ENCODE assay signal across 8 mouse cellular contexts in genomic region chr4:109279689-109280458, GRCm38 (mm10). TPM values are rescaled to one million over a fixed set of nuclear protein-coding genes. Genes with fewer than 3 reads are reported as not detected.
A peak's percentile ranks its signal among the peaks of the same experiment; 100 is the strongest.
DNase-seq lines count a peak whose midpoint lies in the region; ATAC-seq and TF ChIP-seq lines count a peak whose summit lies in the region.

Gene Eps15 (plus strand): TSS chr4:109280268.

- no peaks in the 10 kb centered on the region for H3K9me3 ChIP-seq in heart, embryonic 10.5 days
- no peaks in the 10 kb centered on the region for H3K9me3 ChIP-seq in kidney, embryonic 15.5 days (replicated peaks)

- TF ChIP-seq CTCF in bone marrow macrophage, adult 2 months (IDR thresholded peaks at IDR 0.05; ENCODE audit: low read depth, low read length), result no peak
- no peak for TF ChIP-seq CTCF in embryonic fibroblast, embryonic 13.5 days (IDR thresholded peaks at IDR 0.05; ENCODE audit: borderline replicate concordance, insufficient read depth, low read length)

- 3% methylated on average over 40 of the region's 44 CpGs for WGBS in heart, embryonic 10.5 days
- 4% methylated on average over 33 of the region's 44 CpGs for WGBS in kidney, embryonic 15.5 days

- H3K4me3 ChIP-seq in bone marrow macrophage, adult 2 months (ENCODE audit: insufficient read depth, low read length), result peak within 1 kb of the TSS; percentile 99
- H3K4me3 ChIP-seq in embryonic fibroblast, embryonic 13.5 days (ENCODE audit: insufficient read depth, low read length), result peak within 1 kb of the TSS; percentile 64
- H3K4me3 ChIP-seq in heart, embryonic 10.5 days, result peak within 1 kb of the TSS; percentile 85
- peak within 1 kb of the TSS; percentile 77 for H3K4me3 ChIP-seq in kidney, embryonic 15.5 days (replicated peaks)

- H3K4me2 ChIP-seq in kidney, embryonic 15.5 days, result peak within 1 kb of the TSS; percentile 82

- H3K36me3 ChIP-seq in heart, embryonic 10.5 days, result no peaks in the 10 kb centered on the region
- H3K36me3 ChIP-seq in kidney, embryonic 15.5 days, result no peaks in the 10 kb centered on the region

- H3K4me1 ChIP-seq in bone marrow macrophage, adult 2 months (ENCODE audit: control insufficient read depth, insufficient read depth, low read length), result peaks cover 17% of the 10 kb centered on the region
- H3K4me1 ChIP-seq in embryonic fibroblast, embryonic 13.5 days (ENCODE audit: control insufficient read depth, insufficient read depth, low read length), result 0 out of 2 replicates have a peak, but pooled peaks cover 3% of the 10 kb centered on the region
- peaks cover 11% of the 10 kb centered on the region for H3K4me1 ChIP-seq in heart, embryonic 10.5 days
- H3K4me1 ChIP-seq in kidney, embryonic 15.5 days, result peaks cover 26% of the 10 kb centered on the region

- H3K27ac ChIP-seq in bone marrow macrophage, adult 2 months (ENCODE audit: insufficient read depth, low read depth, low read length), result peak within 1 kb of the TSS; percentile 45
- no peak within 1 kb of the TSS for H3K27ac ChIP-seq in embryonic fibroblast, embryonic 13.5 days (ENCODE audit: insufficient read depth, low read length)
- H3K27ac ChIP-seq in heart, embryonic 10.5 days, result peak within 1 kb of the TSS; percentile 97
- peak within 1 kb of the TSS; percentile 85 for H3K27ac ChIP-seq in kidney, embryonic 15.5 days

- DNase-seq in A20 (ENCODE audit: low read depth, low spot score), result peak; percentile 96
- DNase-seq in heart, embryonic 10.5 days (ENCODE audit: low spot score), result peak; percentile 97
- DNase-seq in liver, result peak; percentile 97
- peak; percentile 96 to 98 for DNase-seq in spleen, postnatal 4 days (ENCODE audit: low spot score in 2 of 2)

- peak; percentile 96 for ATAC-seq in kidney, embryonic 15.5 days (replicated peaks; ENCODE audit: low FRiP score)
- ATAC-seq in monocyte, adult 5-6 weeks (replicated peaks; ENCODE audit: insufficient number of reproducible peaks, low FRiP score, low TSS enrichment, poor library complexity, severe bottlenecking), result peak; percentile 91

- H3K27me3 ChIP-seq in heart, embryonic 10.5 days (ENCODE audit: insufficient read depth, poor library complexity, severe bottlenecking), result no peaks in the 10 kb centered on the region
- H3K27me3 ChIP-seq in kidney, embryonic 15.5 days, result no peaks in the 10 kb centered on the region

- H3K9ac ChIP-seq in kidney, embryonic 15.5 days, result peak within 1 kb of the TSS; percentile 78

- 0 out of 2 replicates have a peak, but pooled peaks have one; percentile 20 for TF ChIP-seq POLR2A in bone marrow macrophage, adult 2 months (IDR thresholded peaks at IDR 0.05; ENCODE audit: borderline replicate concordance, low read depth, low read length)
- peak; percentile 63 for TF ChIP-seq POLR2A in embryonic fibroblast, embryonic 13.5 days (IDR thresholded peaks at IDR 0.05; ENCODE audit: low read depth, low read length)

RNA-seq across cellular contexts. Expression of gene Eps15, which starts in this region (rescaled TPM):
- polyA plus RNA-seq in bone marrow macrophage, adult 2 months (2012; ENCODE audit: insufficient read depth, insufficient read length, missing spikeins), result 137 and 156 TPM in 2 replicates
- polyA plus RNA-seq in embryonic fibroblast, embryonic 13.5 days (2011; ENCODE audit: insufficient read length, low read depth, missing spikeins), result 76.1 and 83.9 TPM in 2 replicates
- polyA plus RNA-seq in heart, embryonic 10.5 days (2016; fragmentation: Nextera tagmentation; extraction: Ambion mirVana), result 32.6 and 37.3 TPM in 2 replicates
- 37.8 and 40.6 TPM in 2 replicates for polyA plus RNA-seq in kidney, embryonic 15.5 days (2015; fragmentation: Nextera tagmentation; extraction: Ambion mirVana)
- 83.5 to 103 TPM (median 93.7 TPM) in 3 replicates for total RNA-seq in monocyte, adult 5-6 weeks (2017)
